Mouse (Mus musculus) limb, embryonic 14.5 days (tissue): Measurements from ENCODE around the gene Anxa7. TPM values are rescaled to one million over a fixed set of nuclear protein-coding genes. Genes with fewer than 3 reads are reported as not detected.

Experiments used
- ATAC-seq: fragments of 200-750 bp; cut with Nextera tagmentation; 2 replicates; pipeline ENCODE4 v1.8.0; 2017; ENCODE audit warnings: low read depth, moderate number of reproducible peaks, moderate TSS enrichment; ENCODE audit not compliant: low FRiP score
- DNase-seq: peaks from one replicate; pipeline ENCODE4 v3.0.0-alpha.2; 2015; ENCODE audit warnings: low spot score
- H3K27ac ChIP-seq: fragments of 300-500 bp; sonication (generic); replicated peaks from 2 replicates; pipeline ENCODE4 v1.5.1; 2014; ENCODE audit warnings: low read depth, mild to moderate bottlenecking, low read length, moderate library complexity, mixed read lengths
- H3K27me3 ChIP-seq: fragments of 300-500 bp; sonication (generic); 2 replicates; pipeline ENCODE4 v1.6.1; 2014; ENCODE audit warnings: low read length, mixed read lengths; ENCODE audit not compliant: control insufficient read depth, insufficient read depth
- H3K36me3 ChIP-seq: fragments of 300-500 bp; sonication (generic); 2 replicates; pipeline ENCODE4 v1.6.1; 2014; ENCODE audit warnings: mild to moderate bottlenecking, low read length, moderate library complexity, mixed read lengths; ENCODE audit not compliant: control insufficient read depth, insufficient read depth
- H3K4me1 ChIP-seq: fragments of 300-500 bp; sonication (generic); 2 replicates; pipeline ENCODE4 v1.6.1; 2014; ENCODE audit warnings: antibody characterized with exemption, low read length, mixed read lengths; ENCODE audit not compliant: control insufficient read depth, insufficient read depth
- H3K4me2 ChIP-seq: fragments of 300-500 bp; sonication (generic); replicated peaks from 2 replicates; pipeline ENCODE4 v1.6.1; 2014; ENCODE audit warnings: low read depth, mild to moderate bottlenecking, low read length, moderate library complexity; ENCODE audit not compliant: severe bottlenecking
- H3K4me3 ChIP-seq: fragments of 300-500 bp; sonication (generic); replicated peaks from 2 replicates; pipeline ENCODE4 v1.5.1; 2014; ENCODE audit warnings: low read length
- H3K9ac ChIP-seq: fragments of 300-500 bp; sonication (generic); 2 replicates; pipeline ENCODE4 v1.6.1; 2014; ENCODE audit warnings: mild to moderate bottlenecking, low read depth, low read length, moderate library complexity; ENCODE audit not compliant: severe bottlenecking
- H3K9me3 ChIP-seq: fragments of 300-500 bp; sonication (generic); 2 replicates; pipeline ENCODE4 v1.6.1; 2016; ENCODE audit warnings: low read length; ENCODE audit not compliant: control insufficient read depth
- POLR2A ChIP-seq: fragments of 200-500 bp; IDR thresholded peaks from 2 replicates; pipeline ENCODE4 v1.8.0; 2012; ENCODE audit warnings: inconsistent platforms, mild to moderate bottlenecking, moderate library complexity, borderline replicate concordance; ENCODE audit not compliant: insufficient read depth, insufficient read length; ENCODE audit errors: extremely low read depth
- WGBS: fragments of 180-500 bp; shearing (Covaris S2); extraction: QIAGEN DNeasy Blood & Tissue Kit; methylation state at CpG from one replicate; pipeline ENCODE4 v1.1.7; 2014; 5-methylcytosine and 5-hydroxymethylcytosine counted together
- polyA plus RNA-seq, 2 experiments: library from polyadenylated mRNA; depleted of rRNA in 1 of 2; stranded (reverse) in 1 of 2; unstranded in 1 of 2; fragments of >200 nt; fragmentation: Nextera tagmentation in 1 of 2; extraction: Ambion mirVana in 1 of 2; gene quantifications; 2 replicates each; pipeline versions ENCODE4 v1.2.1 to v1.2.3; 2012 to 2014

Gene Anxa7
- polyA plus RNA-seq (2012; rRNA removed): 50.5 and 52.8 TPM in 2 replicates
- 45.5 and 46.5 TPM in 2 replicates for polyA plus RNA-seq (2014; fragmentation: Nextera tagmentation; extraction: Ambion mirVana)

GRCm38 (mm10) chr14:20479291-20480194, at the start of gene Anxa7:
Gene Anxa7, minus strand, starts transcription at chr14:20480133.
- peak within 1 kb of the TSS; percentile 83 for H3K4me2 ChIP-seq
- TF ChIP-seq POLR2A: no peak
- DNase-seq (peak; percentile 79), ATAC-seq (peak; percentile 87)
- WGBS: under 1% methylated on average over 48 of the region's 48 CpGs
- H3K4me3 ChIP-seq: peak within 1 kb of the TSS; percentile 68
- H3K4me1 ChIP-seq: peaks cover 16% of the 10 kb centered on the region
- H3K9ac ChIP-seq: peak within 1 kb of the TSS; percentile 68
- no peaks in the 10 kb centered on the region for H3K27me3 ChIP-seq
- no peaks in the 10 kb centered on the region for H3K9me3 ChIP-seq
- peaks cover 4% of the 10 kb centered on the region; the same call in 1 of the 2 replicates for H3K36me3 ChIP-seq
- no peak within 1 kb of the TSS; the same call in 1 of the 2 replicates for H3K27ac ChIP-seq

- H3K4me2 ChIP-seq: no peak overlapping the region
- 93% methylated on average over 4 of the region's 4 CpGs for WGBS
- no peak for TF ChIP-seq POLR2A
- no peak overlapping the region for H3K27ac ChIP-seq
- no peaks in the 10 kb centered on the region for H3K9me3 ChIP-seq
- no peak overlapping the region for H3K4me3 ChIP-seq
- H3K9ac ChIP-seq: no peak overlapping the region
- H3K36me3 ChIP-seq: peaks cover 16% of the 10 kb centered on the region; the same call in 1 of the 2 replicates
- no peaks in the 10 kb centered on the region for H3K4me1 ChIP-seq
- ATAC-seq (no peak), DNase-seq (no peak)
- H3K27me3 ChIP-seq: no peaks in the 10 kb centered on the region
Measured at GRCm38 (mm10) chr14:20529643-20530042, 49.7 kb upstream of the Anxa7 start.

- Histone ChIP-seq H3K27ac (no peak overlapping the region), H3K36me3 (peaks cover 52% of the 10 kb centered on the region), H3K4me3 (no peak overlapping the region), H3K9ac (no peak overlapping the region), H3K27me3 (no peaks in the 10 kb centered on the region), H3K4me1 (no peaks in the 10 kb centered on the region), H3K4me2 (no peak overlapping the region), H3K9me3 (no peaks in the 10 kb centered on the region)
- TF ChIP-seq POLR2A: no peak
- no peak for ATAC-seq
- WGBS: 90% methylated on average over 2 of the region's 2 CpGs
- DNase-seq: no peak
Measured at GRCm38 (mm10) chr14:20520179-20520578, 40.2 kb upstream of the Anxa7 start.

GRCm38 (mm10) chr14:20508424-20508823, 28.5 kb upstream of the Anxa7 start:
- Histone ChIP-seq H3K4me3 (no peak overlapping the region), H3K27ac (no peak overlapping the region), H3K27me3 (no peaks in the 10 kb centered on the region), H3K9ac (no peak overlapping the region), H3K36me3 (peaks cover 35% of the 10 kb centered on the region), H3K4me1 (no peaks in the 10 kb centered on the region), H3K4me2 (no peak overlapping the region), H3K9me3 (no peaks in the 10 kb centered on the region)
- DNase-seq (no peak), ATAC-seq (no peak)
- no peak for TF ChIP-seq POLR2A
- 77% methylated on average over 2 of the region's 2 CpGs for WGBS

DNA sequence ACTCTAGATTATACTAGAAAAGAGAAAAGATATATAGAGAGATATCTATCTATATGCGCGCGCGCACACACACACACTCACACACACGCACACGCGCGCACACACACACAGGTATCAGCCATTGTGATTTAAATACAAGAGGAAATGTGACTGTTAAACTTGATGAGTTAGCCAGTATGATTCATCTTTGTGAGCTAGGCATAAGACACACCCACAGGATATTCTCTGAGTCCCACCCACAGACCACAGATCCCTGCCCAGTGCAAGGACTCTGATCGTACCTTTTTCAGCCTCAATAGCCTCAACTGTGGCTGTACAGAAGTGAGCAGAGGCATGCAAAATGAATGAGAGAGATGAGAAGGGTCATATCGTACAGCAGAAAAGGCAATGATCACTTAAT, 23.0 kb upstream of the Anxa7 start:
- ATAC-seq: no peak
- no peaks in the 10 kb centered on the region for H3K4me1 ChIP-seq
- H3K9ac ChIP-seq: no peak overlapping the region
- no peak overlapping the region for H3K27ac ChIP-seq
- 97% methylated on average over 10 of the region's 10 CpGs for WGBS
- H3K27me3 ChIP-seq: no peaks in the 10 kb centered on the region
- H3K36me3 ChIP-seq: peaks cover 38% of the 10 kb centered on the region
- no peak for TF ChIP-seq POLR2A
- H3K4me2 ChIP-seq: no peak overlapping the region
- H3K4me3 ChIP-seq: no peak overlapping the region
- DNase-seq: no peak
- H3K9me3 ChIP-seq: no peaks in the 10 kb centered on the region
